Mouse (Mus musculus) Patski (cell line): ENCODE measurements around the gene Fyn. TPM values are rescaled to one million over a fixed set of nuclear protein-coding genes. Genes with fewer than 3 reads are reported as not detected.

Source experiments
- ATAC-seq: fragments of 100-300 bp; one replicate; pipeline ENCODE4 v1.8.0; 2021
- CTCF ChIA-PET: fragments of 350-600 bp; sonication (Branson Sonifier 250); formaldehyde crosslinking; loops from one replicate; lab custom pipeline; 2022; ENCODE audit warnings: inconsistent platforms; lab: Charles Lee
- POLR2A ChIA-PET: fragments of 350-600 bp; sonication (Branson Sonifier 250); formaldehyde crosslinking; loops from one replicate; lab custom pipeline; 2022; ENCODE audit warnings: antibody characterized with exemption, inconsistent platforms; lab: Charles Lee
- DNase-seq: peaks from one replicate; pipeline ENCODE4 v3.0.0-alpha.2; 2011; ENCODE audit warnings: low read depth, low spot score
- H3K27me3 ChIP-seq: fragments of 371-371 bp; one replicate; pipeline ENCODE4 v1.5.1; 2021
- CTCF ChIP-seq: fragments of 100-300 bp; IDR thresholded peaks from one replicate; pipeline ENCODE4 v1.5.1; 2021
- in situ Hi-C: fragments of 300-500 bp; cut with MboI; formaldehyde crosslinking; loops from 3 replicates; pipeline ENCODE4 v1.11.1; 2018; ENCODE audit warnings: low pct_unique_long_range_greater_than_20kb, mixed read lengths
- polyA plus RNA-seq: library from polyadenylated mRNA; unstranded; gene quantifications from one replicate; pipeline ENCODE4 v1.2.3, GENCODE M21; 2021

Fyn gene
- polyA plus RNA-seq, 1 experiment from 2014 or later = 64.4 TPM

- ATAC-seq (no peak), DNase-seq (no peak)
- in situ Hi-C loops = no loop called here
- ChIA-PET CTCF (interaction anchor here (1.4 kb wide), 1 partner anchor 35 kb away, joined by 3 read pairs; no protein-coding TSS in a partner anchor), POLR2A (no interaction called here)
- no peaks in the 10 kb centered on the region for H3K27me3 ChIP-seq
- TF ChIP-seq CTCF = no peak
These were observed 189.2 kb downstream of the Fyn start for GRCm38 (mm10) chr10:39557851-39558250.

DNA sequence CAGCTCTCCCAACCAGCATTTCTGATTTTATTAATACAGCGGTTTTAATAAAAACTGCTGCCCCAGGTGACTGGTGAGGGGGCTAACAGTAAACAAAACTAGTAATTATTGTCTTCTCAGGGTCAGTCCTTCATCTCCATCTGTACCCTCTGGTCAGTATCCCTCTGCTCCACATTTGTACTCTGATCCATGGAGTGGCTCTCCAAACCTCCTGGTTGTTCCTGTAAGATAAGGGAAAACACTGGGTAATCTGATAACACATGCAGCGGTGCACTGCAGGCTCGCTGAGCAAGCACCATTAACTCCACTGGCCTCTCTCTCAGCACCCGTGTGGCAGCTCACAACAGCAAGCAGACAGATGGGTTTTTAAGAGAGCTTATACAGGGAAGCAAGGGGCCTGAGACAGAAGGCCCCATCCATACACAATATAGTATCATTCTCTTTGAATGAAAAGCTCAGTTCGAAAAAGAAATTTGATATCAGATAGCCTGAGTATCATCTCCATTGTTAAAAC lies 189.9 kb downstream of the Fyn start:
- in situ Hi-C loops = no loop called here
- ChIA-PET CTCF (interaction anchor here (1.4 kb wide), 1 partner anchor 34 kb away, joined by 3 read pairs; no protein-coding TSS in a partner anchor), POLR2A (no interaction called here)
- no peak for TF ChIP-seq CTCF
- no peak for DNase-seq
- ATAC-seq = no peak
- H3K27me3 ChIP-seq = no peaks in the 10 kb centered on the region

- no peaks in the 10 kb centered on the region for H3K27me3 ChIP-seq
- DNase-seq (no peak), ATAC-seq (no peak)
- ChIA-PET POLR2A (interaction anchor here (0.7 kb wide), 1 partner anchor 13 kb away, joined by 3 read pairs; no protein-coding TSS in a partner anchor), CTCF (no interaction called here)
- no peak for TF ChIP-seq CTCF
- in situ Hi-C loops = no loop called here
These were observed 190.7 kb downstream of the Fyn start for GRCm38 (mm10) chr10:39559321-39559720.

- ATAC-seq = no peak
- POLR2A ChIA-PET = interaction anchor here (0.9 kb wide), 1 partner anchor 34 kb away, joined by 3 read pairs; no protein-coding TSS in a partner anchor
- in situ Hi-C loops = no loop called here
- no peak for DNase-seq
- CTCF ChIA-PET = interaction anchor here (0.9 to 1.6 kb wide), 3 partner anchors 10 to 392 kb away, joined by 3 to 5 read pairs (median 3); no protein-coding TSS in a partner anchor
- TF ChIP-seq CTCF = no peak
- no peaks in the 10 kb centered on the region for H3K27me3 ChIP-seq
These were observed 193.7 kb downstream of the Fyn start for GRCm38 (mm10) chr10:39562383-39562782.

DNA sequence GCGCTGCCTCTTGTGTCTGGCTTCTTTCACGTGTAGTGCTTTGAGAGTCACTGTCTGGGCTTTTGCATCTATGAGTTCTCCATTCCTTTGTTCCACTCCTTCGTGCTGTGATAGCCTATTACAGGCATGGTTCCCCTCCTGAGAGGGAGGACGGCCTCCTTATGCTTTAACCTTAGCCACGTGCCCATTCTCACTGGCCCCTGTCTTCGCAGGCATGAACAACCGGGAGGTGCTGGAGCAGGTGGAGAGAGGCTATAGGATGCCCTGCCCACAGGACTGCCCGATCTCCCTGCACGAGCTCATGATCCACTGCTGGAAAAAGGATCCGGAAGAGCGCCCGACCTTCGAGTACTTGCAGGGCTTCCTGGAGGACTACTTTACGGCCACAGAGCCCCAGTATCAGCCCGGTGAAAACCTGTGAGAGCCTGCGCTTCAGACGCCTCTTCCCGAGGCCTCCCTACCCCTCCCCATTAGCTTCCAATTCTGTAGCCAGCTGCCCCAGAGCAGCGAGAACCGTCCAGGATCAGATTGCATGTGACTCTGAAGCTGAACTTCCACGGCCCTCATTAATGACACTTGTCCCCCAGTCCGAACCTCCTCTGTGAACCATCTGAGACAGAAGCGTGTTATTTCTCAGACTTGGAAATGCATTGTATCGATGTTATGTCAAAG lies 195.0 kb downstream of the Fyn start:
- no peak for ATAC-seq

GRCm38 (mm10) chr10:39566901-39567300 lies 198.2 kb downstream of the Fyn start:
- in situ Hi-C loops = no loop called here

More for the DNA sequence above, 195.0 kb downstream of the Fyn start:
- H3K27me3 ChIP-seq = no peaks in the 10 kb centered on the region
- in situ Hi-C loops = no loop called here
- DNase-seq = no peak
- POLR2A ChIA-PET = no interaction called here
- CTCF ChIA-PET = no interaction called here
- TF ChIP-seq CTCF = no peak

GRCm38 (mm10) chr10:39568991-39569390 lies 200.3 kb downstream of the Fyn start:
- no peaks in the 10 kb centered on the region for H3K27me3 ChIP-seq
- in situ Hi-C loops = no loop called here
- ChIA-PET POLR2A (no interaction called here), CTCF (no interaction called here)
- DNase-seq (no peak), ATAC-seq (no peak)
- no peak for TF ChIP-seq CTCF

More at GRCm38 (mm10) chr10:39566901-39567300, 198.2 kb downstream of the Fyn start:
- DNase-seq = no peak
- ChIA-PET CTCF (no interaction called here), POLR2A (no interaction called here)
- TF ChIP-seq CTCF = no peak
- no peak for ATAC-seq
- no peaks in the 10 kb centered on the region for H3K27me3 ChIP-seq

- no peak for TF ChIP-seq CTCF
- ChIA-PET CTCF (no interaction called here), POLR2A (no interaction called here)
- in situ Hi-C loops = no loop called here
- ATAC-seq = no peak
- no peak for DNase-seq
- no peaks in the 10 kb centered on the region for H3K27me3 ChIP-seq
These were observed 202.4 kb downstream of the Fyn start for GRCm38 (mm10) chr10:39571011-39571410.

GRCm38 (mm10) chr10:39572050-39572671 lies 203.5 kb downstream of the Fyn start:
- ChIA-PET POLR2A (interaction anchor here (0.8 kb wide), 1 partner anchor 13 kb away, joined by 3 read pairs; no protein-coding TSS in a partner anchor), CTCF (interaction anchor here (0.7 kb wide), 1 partner anchor 10 kb away, joined by 3 read pairs; no protein-coding TSS in a partner anchor)
- no peaks in the 10 kb centered on the region for H3K27me3 ChIP-seq
- no peak for DNase-seq
- TF ChIP-seq CTCF = no peak
- in situ Hi-C loops = no loop called here
- no peak for ATAC-seq

DNA sequence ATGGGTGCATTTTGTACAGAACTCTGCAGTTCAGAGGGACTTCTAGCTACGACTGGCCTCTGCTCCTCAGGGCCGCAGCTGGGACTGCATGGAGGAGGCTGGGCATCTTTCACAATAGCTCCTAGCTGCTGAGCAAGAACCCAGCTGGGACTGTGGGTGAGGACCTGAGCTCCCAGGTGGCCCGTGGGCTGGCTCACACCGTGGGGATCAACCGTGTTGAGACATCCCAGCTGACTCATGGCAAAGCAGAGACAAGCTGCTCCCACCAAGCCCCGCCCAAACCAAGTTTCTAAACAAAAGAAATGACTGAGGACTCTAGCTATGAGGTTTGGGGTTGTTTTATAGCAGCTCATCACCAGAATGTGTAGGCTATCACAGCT lies 204.0 kb downstream of the Fyn start:
- peak; percentile 15 for DNase-seq
- peak; percentile 67 for ATAC-seq
- in situ Hi-C loops = no loop called here
- POLR2A ChIA-PET = interaction anchor here (0.8 kb wide), 1 partner anchor 12 kb away, joined by 3 read pairs; no protein-coding TSS in a partner anchor
- H3K27me3 ChIP-seq = no peaks in the 10 kb centered on the region
- CTCF ChIA-PET = interaction anchor here (0.7 kb wide), 1 partner anchor 10 kb away, joined by 3 read pairs; no protein-coding TSS in a partner anchor
- no peak for TF ChIP-seq CTCF

GRCm38 (mm10) chr10:39576466-39576865 lies 207.8 kb downstream of the Fyn start:
- ChIA-PET POLR2A (no interaction called here), CTCF (no interaction called here)
- no peak for TF ChIP-seq CTCF
- DNase-seq = no peak
- in situ Hi-C loops = no loop called here
- no peak for ATAC-seq
- H3K27me3 ChIP-seq = no peaks in the 10 kb centered on the region
